Mouse (Mus musculus) c-Kit-positive CD71-positive TER-119-positive erythroid progenitor cells, embryonic 14.5 days (primary cell): ENCODE measurements around the gene Pnma3.
"Not testable (repeated sequence)": the region's sequence is repeated elsewhere in the genome, so short reads cannot be mapped to it uniquely, and the experiment has no call there.

Experiments
- DNase-seq: peaks from one replicate; pipeline ENCODE4 v3.0.0-alpha.2; 2013; ENCODE audit warnings: low spot score

The Pnma3 gene

GRCm38 (mm10) chrX:73064415-73064793 is at the start of gene Pnma3:
TSS of gene Pnma3 (plus strand) at chrX:73064787.
- DNase-seq = no peak

GRCm38 (mm10) chrX:73037003-73037402 is 27.6 kb upstream of the Pnma3 start, which contains the start of gene Pnma5:
TSS of gene Pnma5 (minus strand) at chrX:73037103.
- DNase-seq = no peak

- DNase-seq = no peak
Measured at GRCm38 (mm10) chrX:73038831-73039230, 25.8 kb upstream of the Pnma3 start.

GRCm38 (mm10) chrX:73039666-73040065 is 24.9 kb upstream of the Pnma3 start:
- DNase-seq = no peak

- DNase-seq = peak; percentile 71
Measured at GRCm38 (mm10) chrX:73053860-73054563, 10.6 kb upstream of the Pnma3 start.

- DNase-seq = no peak
Measured at GRCm38 (mm10) chrX:73061528-73061927, 3.1 kb upstream of the Pnma3 start.

- no peak for DNase-seq
Measured at GRCm38 (mm10) chrX:73062323-73062722, 2.3 kb upstream of the Pnma3 start.

- no peak for DNase-seq
Measured at GRCm38 (mm10) chrX:73063512-73064414, 824 bp upstream of the Pnma3 start.

GRCm38 (mm10) chrX:73066765-73067312 is 2.3 kb downstream of the Pnma3 start:
- DNase-seq = not testable (repeated sequence)

- DNase-seq = not testable (repeated sequence)
Measured at GRCm38 (mm10) chrX:73082267-73083055, 17.9 kb downstream of the Pnma3 start, which contains the start of gene Xlr4a. TSS of gene Xlr4a (minus strand) at chrX:73082478.

GRCm38 (mm10) chrX:73096941-73097508 is 32.4 kb downstream of the Pnma3 start, which contains the start of gene Xlr3a:
TSS of gene Xlr3a (minus strand) at chrX:73097095.
- DNase-seq = not testable (repeated sequence)

GRCm38 (mm10) chrX:73116747-73117146 is 52.2 kb downstream of the Pnma3 start, which contains the start of gene Gm14685:
TSS of gene Gm14685 (plus strand) at chrX:73117047.
- not testable (repeated sequence) for DNase-seq
